Mouse (Mus musculus) limb, embryonic 13.5 days (tissue): ENCODE measurements around the gene Gemin5. TPM values are rescaled to one million over a fixed set of nuclear protein-coding genes. Genes with fewer than 3 reads are reported as not detected.

Experiments
- ATAC-seq: fragments of 200-750 bp; cut with Nextera tagmentation; 2 replicates; pipeline ENCODE4 v1.8.0; 2017; ENCODE audit warnings: low read depth, moderate number of reproducible peaks, moderate TSS enrichment; ENCODE audit not compliant: low FRiP score
- H3K27ac ChIP-seq: fragments of 300-500 bp; sonication (generic); 2 replicates; pipeline ENCODE4 v1.5.1; 2015; ENCODE audit warnings: inconsistent platforms, mild to moderate bottlenecking, moderate library complexity
- H3K27me3 ChIP-seq: fragments of 300-500 bp; sonication (generic); 2 replicates; pipeline ENCODE4 v1.6.1; 2015; ENCODE audit warnings: mild to moderate bottlenecking, inconsistent platforms
- H3K36me3 ChIP-seq: fragments of 300-500 bp; sonication (generic); 2 replicates; pipeline ENCODE4 v1.6.1; 2015; ENCODE audit warnings: inconsistent platforms, mild to moderate bottlenecking, moderate library complexity
- H3K4me1 ChIP-seq: fragments of 300-500 bp; sonication (generic); 2 replicates; pipeline ENCODE4 v1.6.1; 2015; ENCODE audit warnings: inconsistent platforms
- H3K4me2 ChIP-seq: fragments of 300-500 bp; sonication (generic); replicated peaks from 2 replicates; pipeline ENCODE4 v1.6.1; 2015; ENCODE audit warnings: inconsistent platforms, mild to moderate bottlenecking, moderate library complexity
- H3K4me3 ChIP-seq: fragments of 300-500 bp; sonication (generic); 2 replicates; pipeline ENCODE4 v1.5.1; 2015; ENCODE audit warnings: moderate library complexity, mild to moderate bottlenecking, inconsistent platforms
- H3K9ac ChIP-seq: fragments of 300-500 bp; sonication (generic); 2 replicates; pipeline ENCODE4 v1.6.1; 2015; ENCODE audit warnings: mild to moderate bottlenecking, inconsistent platforms
- H3K9me3 ChIP-seq: fragments of 300-500 bp; sonication (generic); 2 replicates; pipeline ENCODE4 v1.6.1; 2016; ENCODE audit warnings: inconsistent platforms
- WGBS: fragments of 180-500 bp; shearing (Covaris S2); methylation state at CpG from one replicate; pipeline ENCODE4 v1.1.7; 2015; 5-methylcytosine and 5-hydroxymethylcytosine counted together
- polyA plus RNA-seq: library from polyadenylated mRNA; unstranded; fragments of >200 nt; fragmentation: Nextera tagmentation; extraction: Ambion mirVana; gene quantifications from 2 replicates; pipeline ENCODE4 v1.2.1, GENCODE M21; 2015

The Gemin5 gene
- polyA plus RNA-seq, 1 experiment from 2014 or later: 26.4 TPM

DNA sequence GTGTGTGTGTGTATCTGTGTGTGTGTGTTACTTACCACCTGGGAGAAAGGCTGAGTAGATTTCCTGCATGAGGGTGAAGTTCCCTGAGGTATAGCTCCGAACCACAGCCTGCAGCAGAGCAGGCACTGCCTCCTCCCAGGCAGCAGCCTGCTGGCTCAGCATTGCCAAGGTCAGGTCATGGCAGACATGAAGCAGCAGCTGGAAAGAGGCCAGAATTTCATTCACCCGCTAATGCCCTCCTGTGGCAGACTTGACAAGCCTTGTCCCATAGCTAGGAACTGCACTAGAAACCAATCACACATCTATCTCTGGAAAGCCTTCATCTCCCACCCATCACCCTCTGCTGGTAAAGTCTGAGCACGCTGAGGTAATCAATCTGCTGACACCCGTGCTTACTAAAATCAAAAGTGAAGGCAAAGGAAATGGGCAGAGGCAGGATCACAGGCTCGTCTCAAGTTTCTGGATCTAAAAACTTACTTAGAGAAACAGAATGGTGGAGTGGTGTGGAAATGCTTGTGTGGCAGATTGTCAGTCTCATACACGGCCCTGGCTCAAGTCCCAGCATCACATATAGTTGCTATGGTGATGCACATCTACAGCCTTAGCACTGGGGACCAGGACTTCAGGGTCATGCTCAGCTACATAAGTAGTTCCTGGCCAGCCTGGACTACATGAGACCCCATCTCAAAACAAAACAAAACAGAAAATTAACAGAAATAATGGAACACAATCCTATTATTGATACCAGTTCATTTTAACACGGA, 41.8 kb downstream of the Gemin5 start:
- Histone ChIP-seq H3K27me3 (no peaks in the 10 kb centered on the region), H3K9ac (no peak overlapping the region), H3K4me3 (no peak overlapping the region), H3K4me1 (peaks cover 13% of the 10 kb centered on the region), H3K4me2 (no peak overlapping the region), H3K9me3 (no peaks in the 10 kb centered on the region), H3K27ac (no peak overlapping the region), H3K36me3 (peaks cover 93% of the 10 kb centered on the region)
- 71% methylated on average over 7 of the region's 7 CpGs for WGBS
- no peak for ATAC-seq

DNA sequence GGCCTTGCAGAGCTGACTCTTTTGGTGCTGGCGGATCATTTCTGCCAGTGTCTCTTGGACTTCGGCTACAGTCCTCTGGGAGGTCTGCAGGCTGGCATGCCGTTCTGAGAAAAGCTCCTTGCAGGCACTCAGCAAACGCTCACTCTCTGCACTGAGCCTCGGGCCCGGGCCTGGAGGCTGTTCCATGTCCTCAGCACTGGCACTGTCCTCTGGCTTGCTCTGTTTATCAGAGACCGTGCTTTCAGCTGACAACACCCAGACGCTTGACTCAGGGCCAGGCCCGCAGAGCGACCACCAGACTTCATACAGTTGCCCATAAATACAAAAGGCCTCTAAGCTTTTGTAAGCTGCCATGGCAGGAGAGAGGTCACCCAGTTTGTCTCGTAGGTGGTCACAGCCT, 43.3 kb downstream of the Gemin5 start:
- no peaks in the 10 kb centered on the region for H3K9me3 ChIP-seq
- H3K4me2 ChIP-seq: no peak overlapping the region
- no peaks in the 10 kb centered on the region for H3K27me3 ChIP-seq
- no peak overlapping the region for H3K9ac ChIP-seq
- no peak overlapping the region for H3K4me3 ChIP-seq
- no peak for ATAC-seq
- peaks cover 93% of the 10 kb centered on the region for H3K36me3 ChIP-seq
- peaks cover 12% of the 10 kb centered on the region for H3K4me1 ChIP-seq
- WGBS: 85% methylated on average over 11 of the region's 11 CpGs
- no peak overlapping the region for H3K27ac ChIP-seq

DNA sequence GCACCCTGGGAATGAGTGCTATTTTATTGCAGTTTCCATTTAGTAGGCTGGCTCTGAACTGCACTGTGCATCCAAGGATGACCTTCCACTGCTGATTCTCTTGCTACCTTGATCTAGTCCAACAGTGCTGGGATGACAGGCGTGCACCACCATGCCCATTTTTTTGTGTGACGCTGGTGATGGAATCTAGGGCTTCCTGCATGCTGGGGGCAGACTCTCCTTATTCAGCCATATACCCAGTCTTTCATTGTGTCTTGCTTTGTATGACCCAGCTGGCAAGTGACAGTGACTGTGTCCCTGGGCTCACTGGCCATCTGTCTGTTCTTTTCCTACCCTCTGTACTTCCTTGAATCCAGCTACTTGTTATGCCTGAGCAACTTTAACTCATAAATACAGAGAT, 44.6 kb downstream of the Gemin5 start:
- no peaks in the 10 kb centered on the region for H3K9me3 ChIP-seq
- no peak overlapping the region for H3K4me2 ChIP-seq
- ATAC-seq: no peak
- H3K36me3 ChIP-seq: peaks cover 95% of the 10 kb centered on the region
- 94% methylated on average over 2 of the region's 2 CpGs for WGBS
- H3K4me3 ChIP-seq: no peak overlapping the region
- H3K27me3 ChIP-seq: no peaks in the 10 kb centered on the region
- H3K4me1 ChIP-seq: peaks cover under 1% of the 10 kb centered on the region; the same call in 1 of the 2 replicates
- H3K9ac ChIP-seq: no peak overlapping the region
- no peak overlapping the region for H3K27ac ChIP-seq

DNA sequence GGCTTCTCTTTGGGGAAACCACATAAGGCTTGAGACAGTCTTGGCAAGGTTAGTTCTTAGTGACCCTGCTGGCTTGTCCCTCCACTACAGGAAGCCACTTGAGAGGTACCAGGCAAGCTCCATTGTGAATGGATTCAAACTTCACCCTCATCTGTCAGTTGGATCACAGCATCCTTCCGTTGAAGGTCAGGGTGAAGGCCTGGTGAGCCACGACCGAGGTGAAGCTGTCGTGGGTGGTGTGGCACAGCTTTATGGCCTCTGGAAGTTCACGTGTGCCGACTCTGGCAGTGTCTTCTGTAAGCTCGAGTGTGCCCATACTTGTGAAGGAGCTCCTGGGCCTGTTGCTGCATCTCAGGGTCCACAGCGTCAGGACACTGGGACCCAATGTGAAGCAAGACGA, 47.0 kb downstream of the Gemin5 start:
- Histone ChIP-seq H3K27me3 (no peaks in the 10 kb centered on the region), H3K9me3 (no peaks in the 10 kb centered on the region), H3K4me1 (no peaks in the 10 kb centered on the region), H3K4me3 (no peak overlapping the region), H3K27ac (no peak overlapping the region), H3K4me2 (no peak overlapping the region), H3K36me3 (peaks cover 97% of the 10 kb centered on the region), H3K9ac (no peak overlapping the region)
- no peak for ATAC-seq
- WGBS: 89% methylated on average over 9 of the region's 9 CpGs

DNA sequence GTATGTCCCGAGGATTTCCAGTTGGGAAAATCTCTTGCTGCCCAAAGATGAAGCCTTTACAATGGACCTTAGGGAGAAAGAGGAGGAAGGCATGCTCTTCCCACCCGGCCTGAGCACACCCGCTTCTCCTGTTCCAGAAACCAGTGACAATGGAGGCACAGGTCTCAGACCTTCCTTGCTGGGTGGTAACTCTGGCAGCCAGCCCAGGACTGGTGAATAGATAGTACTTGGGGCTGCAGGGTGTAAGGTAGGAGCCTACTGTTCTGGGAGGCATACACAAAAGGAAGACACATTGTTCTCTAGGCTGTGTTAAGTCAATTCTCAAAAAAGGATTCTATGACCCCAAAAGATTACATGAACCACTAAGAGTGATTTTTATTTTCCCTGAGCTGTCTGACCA, 47.7 kb downstream of the Gemin5 start:
- Histone ChIP-seq H3K9ac (no peak overlapping the region), H3K9me3 (no peaks in the 10 kb centered on the region), H3K4me1 (no peaks in the 10 kb centered on the region), H3K27ac (no peak overlapping the region), H3K4me3 (no peak overlapping the region), H3K36me3 (peaks cover 97% of the 10 kb centered on the region), H3K27me3 (no peaks in the 10 kb centered on the region), H3K4me2 (no peak overlapping the region)
- 83% methylated on average over 3 of the region's 3 CpGs for WGBS
- ATAC-seq: no peak

DNA sequence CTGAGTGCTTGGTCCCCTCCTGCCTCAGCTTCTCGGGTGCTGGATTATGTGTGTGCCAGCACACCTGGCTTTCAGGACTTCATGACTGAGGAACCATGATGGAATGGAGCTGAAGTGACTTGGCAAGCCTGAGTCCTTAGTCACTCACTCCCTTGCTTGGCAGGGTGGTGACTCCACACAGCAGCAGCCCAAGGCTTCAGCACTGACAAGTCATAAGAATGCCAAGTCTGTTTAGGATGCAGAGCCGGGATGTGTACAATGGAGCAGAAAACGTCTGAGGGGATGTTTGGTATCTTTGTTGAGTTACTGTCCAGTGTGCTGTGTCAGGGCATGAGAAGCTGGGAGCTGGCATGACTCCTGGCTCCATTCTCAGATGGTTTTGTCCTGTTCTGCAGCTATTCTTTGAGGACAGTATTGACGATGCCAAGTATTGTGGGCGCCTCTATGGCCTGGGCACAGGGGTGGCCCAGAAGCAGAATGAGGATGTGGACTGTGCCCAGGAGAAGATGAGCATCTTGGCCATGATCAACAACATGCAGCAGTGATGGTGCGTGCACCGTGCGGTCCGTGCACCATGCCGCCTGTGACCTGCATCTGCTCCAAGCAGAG, 51.2 kb downstream of the Gemin5 start:
- Histone ChIP-seq H3K36me3 (peaks cover 100% of the 10 kb centered on the region), H3K9ac (no peak overlapping the region), H3K9me3 (no peaks in the 10 kb centered on the region), H3K4me1 (no peaks in the 10 kb centered on the region), H3K4me2 (no peak overlapping the region), H3K27ac (no peak overlapping the region), H3K27me3 (no peaks in the 10 kb centered on the region), H3K4me3 (no peak overlapping the region)
- ATAC-seq: no peak
- WGBS: 91% methylated on average over 10 of the region's 10 CpGs

DNA sequence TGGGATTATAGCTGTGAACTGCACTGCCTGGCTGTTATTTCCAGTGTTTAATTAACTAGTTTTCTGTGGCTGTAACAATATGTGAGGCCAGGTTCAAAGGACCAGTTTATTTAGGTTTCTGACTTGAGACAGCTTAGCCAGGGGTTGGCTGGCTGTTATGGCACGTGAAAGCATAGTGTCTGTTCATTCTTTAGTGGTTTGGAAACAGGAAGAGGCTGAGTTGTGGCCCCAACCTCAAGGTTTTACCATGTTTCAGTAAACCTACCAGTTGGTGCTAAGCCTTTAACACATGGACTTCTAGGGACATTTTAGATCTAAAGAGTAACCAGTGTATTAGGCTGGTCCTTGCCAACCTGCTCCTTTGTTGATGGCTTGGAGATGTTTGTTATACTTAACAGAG, 51.8 kb downstream of the Gemin5 start:
- Histone ChIP-seq H3K9ac (no peak overlapping the region), H3K4me2 (no peak overlapping the region), H3K27me3 (no peaks in the 10 kb centered on the region), H3K27ac (no peak overlapping the region), H3K9me3 (no peaks in the 10 kb centered on the region), H3K4me3 (no peak overlapping the region), H3K4me1 (no peaks in the 10 kb centered on the region), H3K36me3 (peaks cover 100% of the 10 kb centered on the region)
- WGBS: 62% methylated on average over 1 of the region's 1 CpGs
- no peak for ATAC-seq

DNA sequence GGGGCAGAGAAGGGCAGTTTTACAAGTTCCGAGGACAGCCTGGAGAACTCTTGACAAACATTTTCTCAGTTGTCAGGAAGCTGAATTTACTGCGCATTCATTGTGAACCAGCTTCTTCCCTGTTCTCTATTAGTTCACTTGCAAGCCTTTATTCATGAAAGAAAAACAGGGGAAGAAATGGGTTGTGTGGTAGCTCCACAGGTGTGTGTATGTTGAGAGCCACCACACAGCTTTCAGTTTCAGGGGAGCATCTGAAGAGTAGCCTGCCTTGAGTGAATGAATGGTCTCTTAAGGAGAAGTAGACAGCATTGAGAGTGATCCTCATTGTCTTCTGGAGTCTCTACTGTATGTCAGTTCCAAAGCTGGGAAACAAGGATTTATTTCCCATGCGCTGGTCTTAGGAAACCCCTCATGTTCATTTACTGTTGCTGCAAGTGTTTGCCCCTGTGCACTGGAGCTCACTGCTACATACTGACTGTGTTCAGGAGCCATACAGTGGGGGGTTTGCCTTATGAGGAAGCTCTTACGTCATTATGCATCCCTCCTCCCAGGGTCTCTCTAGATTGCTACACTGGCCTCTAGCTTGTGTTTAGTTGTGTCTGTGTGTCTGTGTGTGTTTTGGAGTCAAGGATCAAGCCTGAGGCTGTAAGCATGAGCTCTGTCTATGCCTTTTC, 60.5 kb downstream of the Gemin5 start:
- no peaks in the 10 kb centered on the region for H3K9me3 ChIP-seq
- H3K4me2 ChIP-seq: no peak overlapping the region
- ATAC-seq: no peak
- no peaks in the 10 kb centered on the region for H3K27me3 ChIP-seq
- H3K36me3 ChIP-seq: peaks cover 40% of the 10 kb centered on the region
- H3K4me3 ChIP-seq: no peak overlapping the region
- 87% methylated on average over 4 of the region's 4 CpGs for WGBS
- no peak overlapping the region for H3K9ac ChIP-seq
- H3K4me1 ChIP-seq: peaks cover 24% of the 10 kb centered on the region
- H3K27ac ChIP-seq: no peak overlapping the region

DNA sequence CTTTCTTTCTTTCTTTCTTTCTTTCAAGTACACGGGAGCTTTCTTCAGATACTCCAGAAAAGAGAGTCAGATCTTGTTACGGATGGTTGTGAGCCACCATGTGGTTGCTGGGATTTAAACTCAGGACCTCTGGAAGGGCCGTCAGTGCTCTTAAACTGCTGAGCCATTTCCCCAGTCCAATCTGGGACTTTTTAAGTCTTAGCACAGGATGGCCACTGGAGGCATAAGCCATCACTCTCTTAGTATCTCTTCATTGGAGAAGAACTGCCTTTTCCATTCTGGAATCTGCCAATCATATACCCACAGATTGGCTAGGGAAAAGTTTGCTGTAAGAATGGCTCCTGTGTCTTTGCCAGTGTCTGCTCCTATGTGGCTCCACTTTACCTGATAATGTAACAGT, 61.3 kb downstream of the Gemin5 start:
- H3K4me1 ChIP-seq: peaks cover 32% of the 10 kb centered on the region
- no peaks in the 10 kb centered on the region for H3K27me3 ChIP-seq
- no peak for ATAC-seq
- no peak overlapping the region for H3K9ac ChIP-seq
- no peak overlapping the region for H3K4me2 ChIP-seq
- no peak overlapping the region for H3K4me3 ChIP-seq
- peaks cover 32% of the 10 kb centered on the region for H3K36me3 ChIP-seq
- 53% methylated on average over 3 of the region's 3 CpGs for WGBS
- no peak overlapping the region for H3K27ac ChIP-seq
- H3K9me3 ChIP-seq: no peaks in the 10 kb centered on the region

DNA sequence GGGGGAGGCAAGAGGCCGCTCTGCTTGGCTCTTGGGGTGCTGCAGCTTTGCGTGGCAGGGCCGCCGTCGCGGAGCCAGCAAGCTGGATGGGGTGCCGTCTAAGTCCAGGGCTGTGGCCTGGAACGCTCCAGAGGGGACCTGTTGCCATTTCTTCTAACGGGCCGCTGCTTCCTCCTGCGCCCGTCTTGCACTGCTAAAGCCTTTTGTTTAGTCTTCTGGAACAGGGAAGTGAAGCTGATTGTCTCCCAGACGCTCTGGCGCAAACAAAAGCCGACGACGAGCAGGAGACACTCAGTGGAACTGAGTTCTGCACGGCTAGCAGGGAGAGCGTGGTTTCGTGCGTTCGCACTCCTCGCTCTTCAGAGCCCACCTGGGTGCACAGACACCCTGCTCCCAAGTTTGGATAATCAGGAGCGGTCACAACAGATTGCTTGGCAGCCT, 64.0 kb downstream of the Gemin5 start:
- H3K27me3 ChIP-seq: no peaks in the 10 kb centered on the region
- peaks cover 5% of the 10 kb centered on the region; the same call in 1 of the 2 replicates for H3K36me3 ChIP-seq
- 0 out of 2 replicates have a peak, but pooled peaks have one; percentile 4 for ATAC-seq
- 0% methylated on average over 24 of the region's 24 CpGs for WGBS
- H3K9ac ChIP-seq: peak overlapping the region; percentile 94
- H3K4me1 ChIP-seq: peaks cover 32% of the 10 kb centered on the region
- peak overlapping the region; percentile 86 for H3K27ac ChIP-seq
- peak overlapping the region; percentile 98 for H3K4me3 ChIP-seq
- H3K4me2 ChIP-seq: peak overlapping the region; percentile 82
- H3K9me3 ChIP-seq: no peaks in the 10 kb centered on the region

DNA sequence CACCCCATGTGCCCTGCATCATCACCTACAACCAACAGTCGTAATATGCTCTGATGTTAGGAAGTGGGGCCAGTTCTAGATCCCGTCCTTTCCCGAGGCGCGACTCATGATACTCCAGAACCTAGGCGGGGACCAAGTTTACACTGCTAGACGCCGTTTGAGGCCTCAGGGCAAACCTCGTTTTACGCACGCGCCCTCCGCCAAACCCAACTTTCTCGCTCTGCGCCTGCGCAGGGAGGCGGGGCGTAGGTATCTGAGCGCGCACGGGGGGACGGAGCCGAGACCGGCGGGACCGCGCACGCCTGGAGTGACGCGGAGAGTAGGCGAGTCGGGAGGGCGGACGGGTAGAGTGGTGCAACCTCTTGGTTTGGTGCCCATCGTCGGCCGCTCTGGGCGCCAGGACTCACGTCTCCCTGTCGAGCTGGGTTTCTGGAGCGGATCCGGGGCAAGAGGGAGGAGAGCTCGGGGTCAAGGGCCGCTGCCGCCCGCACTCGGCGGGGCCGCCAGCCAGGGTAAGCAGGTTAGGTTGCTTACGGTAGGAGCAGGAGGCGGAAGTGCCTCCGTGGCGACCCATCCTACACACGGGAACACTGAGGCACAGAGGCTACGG, 64.5 kb downstream of the Gemin5 start, which contains the start of gene Cnot8:
Cnot8 (plus strand) TSS at position 457 of the 610 bp plus-strand sequence.
- peak within 1 kb of the TSS; percentile 94 for H3K9ac ChIP-seq
- H3K4me2 ChIP-seq: peak within 1 kb of the TSS; percentile 82
- peak within 1 kb of the TSS; percentile 86 for H3K27ac ChIP-seq
- H3K27me3 ChIP-seq: peaks cover 3% of the 10 kb centered on the region; the same call in 1 of the 2 replicates
- ATAC-seq: peak; percentile 96
- H3K4me3 ChIP-seq: peak within 1 kb of the TSS; percentile 98
- no peaks in the 10 kb centered on the region for H3K9me3 ChIP-seq
- under 1% methylated on average over 55 of the region's 55 CpGs for WGBS
- H3K36me3 ChIP-seq: peaks cover 5% of the 10 kb centered on the region; the same call in 1 of the 2 replicates
- H3K4me1 ChIP-seq: peaks cover 32% of the 10 kb centered on the region

DNA sequence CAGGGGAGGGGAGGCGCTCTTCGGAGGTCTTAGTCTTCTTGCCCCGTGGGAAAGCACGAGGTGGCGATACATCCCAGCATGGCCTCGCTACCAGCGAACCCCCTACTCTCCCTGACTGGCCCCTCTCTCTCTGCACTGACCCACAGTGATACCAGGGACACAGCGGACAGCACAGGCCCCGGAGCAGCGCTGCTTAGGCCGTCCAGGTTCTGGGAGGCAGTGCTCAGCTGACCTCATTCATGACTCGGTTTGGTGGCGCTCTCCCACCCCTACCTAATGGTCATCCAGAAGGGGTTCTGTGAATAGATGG, 65.0 kb downstream of the Gemin5 start:
- Histone ChIP-seq H3K27me3 (peaks cover 8% of the 10 kb centered on the region), H3K36me3 (peaks cover 5% of the 10 kb centered on the region; the same call in 1 of the 2 replicates), H3K9ac (peak overlapping the region; percentile 60), H3K4me3 (peak overlapping the region; percentile 98), H3K27ac (0 out of 2 replicates have a peak overlapping the region, but pooled peaks have one; percentile 23), H3K9me3 (no peaks in the 10 kb centered on the region), H3K4me2 (peak overlapping the region; percentile 82), H3K4me1 (peaks cover 32% of the 10 kb centered on the region)
- peak; percentile 38 for ATAC-seq
- WGBS: 65% methylated on average over 13 of the region's 13 CpGs
